Mouse (Mus musculus): ENCODE results near the gene Mob1b.

The Mob1b gene

DNA sequence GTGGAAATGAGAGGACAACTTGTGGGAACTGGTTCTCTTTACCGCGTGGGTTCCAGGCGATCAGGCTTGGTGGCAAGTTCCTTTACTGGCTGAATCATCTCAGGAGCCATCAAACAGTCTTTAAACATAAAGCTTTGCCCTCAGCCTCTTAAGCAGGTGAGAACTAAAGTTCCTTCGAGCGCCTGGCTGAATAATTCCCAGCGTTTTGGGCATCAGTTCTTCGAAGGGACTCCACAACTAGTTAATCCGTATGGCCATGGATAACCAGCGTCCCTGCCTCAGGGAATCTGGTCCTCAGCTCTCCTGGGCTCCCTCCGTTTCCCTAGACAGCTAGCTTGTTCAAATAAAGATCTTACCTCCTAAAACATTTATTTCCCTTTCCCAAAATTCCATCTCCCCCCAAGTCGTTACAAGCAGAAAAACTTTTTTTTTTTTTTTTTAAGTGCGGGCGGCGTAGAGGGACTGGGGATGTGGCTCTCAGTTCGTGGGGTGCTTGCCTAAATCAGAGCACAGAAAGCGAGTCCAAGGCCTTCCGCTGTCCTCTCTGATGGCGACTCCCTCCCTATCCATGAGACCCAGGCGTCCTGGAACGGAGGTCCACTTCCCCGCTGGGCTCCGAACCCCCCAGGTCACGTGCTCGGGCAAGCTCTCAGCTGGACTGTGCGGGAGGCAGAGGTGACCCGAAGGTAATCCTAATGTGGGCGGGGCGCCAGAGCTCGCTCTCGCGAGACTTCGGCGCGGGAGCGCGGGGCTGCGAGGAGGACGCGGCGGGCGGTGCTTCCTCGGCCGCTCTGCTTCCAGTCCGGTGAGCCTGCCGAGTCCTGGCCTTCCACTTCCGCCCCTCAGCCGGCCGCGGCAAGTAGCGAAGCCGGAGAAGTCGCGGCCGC, at the start of gene Mob1b:
Gene Mob1b, plus strand, starts transcription at position 740 of the 887 bp plus-strand sequence.
- peak; percentile 93 for DNase-seq (ENCODE audit: low read depth, low spot score)

DNA sequence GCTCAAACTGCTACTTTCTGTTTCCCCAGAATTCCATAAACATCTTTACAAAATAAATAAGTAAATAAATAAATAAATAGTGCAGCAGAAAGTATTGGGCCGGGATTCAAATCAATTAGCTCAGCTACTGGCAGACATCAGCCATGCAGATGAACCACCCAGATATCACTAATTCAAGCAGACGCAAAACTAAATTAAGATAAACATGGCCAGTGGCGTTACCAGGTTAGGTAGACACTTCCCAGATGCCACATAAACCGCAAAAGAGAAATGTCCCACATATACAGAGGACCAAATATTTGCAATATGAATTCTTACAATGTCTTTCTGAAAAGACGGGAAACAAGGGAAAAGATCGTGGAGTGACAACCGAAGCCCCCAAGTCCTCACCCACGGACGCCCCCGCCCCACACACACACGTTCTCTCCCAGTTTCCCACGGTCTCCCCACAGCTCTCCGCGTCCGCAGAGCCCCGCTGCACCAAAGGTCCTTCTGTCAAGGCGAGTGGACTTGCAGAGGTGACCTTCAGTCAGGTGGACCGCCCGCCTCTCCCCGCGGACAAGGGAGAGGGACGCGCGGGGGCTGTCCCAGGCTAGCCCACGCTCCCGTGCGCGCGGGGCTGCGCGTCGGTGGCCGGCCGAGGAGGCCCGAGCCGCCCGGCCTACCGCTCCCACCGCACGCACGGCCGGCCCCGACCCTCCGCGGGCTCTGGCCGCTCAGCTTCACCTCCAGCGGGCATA, 45.8 kb upstream of the Mob1b start:
- peak; percentile 22 for DNase-seq (ENCODE audit: low read depth, low spot score)

DNA sequence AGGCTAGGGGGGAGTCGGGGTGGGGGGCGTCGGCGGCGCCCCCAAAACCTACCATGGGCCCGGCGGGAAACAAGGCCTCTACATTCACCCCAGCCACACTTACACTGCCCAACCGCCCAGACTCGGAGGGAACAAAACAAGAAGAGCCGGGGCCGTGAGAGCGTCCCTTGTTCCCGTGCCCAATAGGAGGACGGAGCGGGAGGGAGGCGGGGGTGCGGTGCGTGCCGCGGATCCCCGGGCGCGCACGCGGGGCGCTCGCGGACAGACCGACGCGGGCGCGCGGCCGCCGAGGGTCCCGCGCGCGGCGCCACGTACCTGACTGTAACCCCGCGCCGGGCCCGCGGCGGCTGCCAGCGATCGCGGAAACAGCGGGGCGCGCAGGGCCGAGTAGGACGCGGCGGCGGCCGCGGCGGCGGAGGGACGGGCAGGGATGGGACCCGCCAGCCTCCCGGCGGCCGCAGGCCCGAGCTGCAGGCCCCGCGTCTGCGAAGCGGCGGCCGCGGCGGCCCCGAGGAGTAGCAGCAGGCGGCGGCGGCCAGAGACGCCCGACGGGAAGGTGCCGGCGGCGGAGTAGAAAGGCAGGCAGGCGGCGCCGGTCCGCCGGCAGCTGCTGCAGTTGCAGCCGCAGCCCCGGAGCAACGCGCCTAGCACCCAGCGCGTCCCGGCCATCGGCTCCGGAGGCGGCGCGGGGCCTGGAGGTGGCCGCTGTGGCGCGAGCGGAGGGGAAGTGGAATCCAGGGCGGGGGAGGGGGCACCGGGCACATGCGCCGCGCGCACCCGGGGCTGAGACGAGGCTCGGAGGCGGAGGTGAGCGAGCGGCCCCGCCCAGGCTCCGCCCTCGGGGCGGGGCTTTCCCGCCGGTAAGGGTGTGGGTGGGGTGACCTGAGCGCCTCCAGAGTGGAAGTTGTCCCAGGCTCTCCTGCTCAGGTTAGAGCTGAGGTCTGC, 44.9 kb upstream of the Mob1b start, which contains the start of gene Grsf1:
Gene Grsf1, minus strand, starts transcription at position 729 of the 945 bp plus-strand sequence.
- DNase-seq (ENCODE audit: low read depth, low spot score) = peak; percentile 89

DNA sequence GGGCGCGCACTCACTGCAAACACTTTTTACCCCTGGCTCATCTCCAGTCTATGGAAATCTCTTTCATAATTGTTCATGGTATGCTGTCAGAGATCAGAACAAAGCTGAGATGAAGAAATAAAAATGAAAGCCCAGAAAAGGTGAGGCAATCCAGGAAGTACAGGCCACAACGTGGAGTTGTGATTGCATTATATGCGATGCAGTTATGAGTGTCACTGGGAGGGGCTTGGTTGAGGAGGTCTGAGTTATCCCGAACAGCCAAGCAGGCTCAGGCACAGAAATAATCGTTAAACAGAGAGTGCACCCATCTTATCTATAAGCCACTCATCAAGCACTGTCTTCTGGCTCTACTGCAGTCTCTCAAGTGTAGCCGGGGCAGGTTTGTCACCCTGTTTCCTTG, 41.7 kb upstream of the Mob1b start:
- DNase-seq (ENCODE audit: low read depth, low spot score) = no peak

DNA sequence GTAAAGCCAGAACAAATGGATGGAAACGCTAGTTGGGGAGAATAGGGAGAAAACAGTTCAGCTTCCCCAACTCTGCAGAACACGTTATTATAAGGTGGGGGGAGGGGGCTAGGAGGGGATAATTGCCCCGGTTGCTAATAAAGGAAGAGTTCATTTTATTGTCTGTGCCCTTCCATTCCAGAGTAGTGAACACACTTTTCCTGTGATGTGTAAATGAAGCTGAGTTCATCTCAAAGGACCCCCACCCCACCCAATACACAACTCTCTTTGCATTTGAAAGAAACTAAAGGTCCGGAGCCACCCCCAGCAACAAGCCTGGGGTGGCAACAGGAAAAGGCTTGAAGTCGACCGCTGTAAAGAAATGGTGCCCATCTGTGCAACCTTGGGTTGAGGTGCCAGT, 41.3 kb upstream of the Mob1b start:
- peak; percentile 87 for DNase-seq (ENCODE audit: low read depth, low spot score)

DNA sequence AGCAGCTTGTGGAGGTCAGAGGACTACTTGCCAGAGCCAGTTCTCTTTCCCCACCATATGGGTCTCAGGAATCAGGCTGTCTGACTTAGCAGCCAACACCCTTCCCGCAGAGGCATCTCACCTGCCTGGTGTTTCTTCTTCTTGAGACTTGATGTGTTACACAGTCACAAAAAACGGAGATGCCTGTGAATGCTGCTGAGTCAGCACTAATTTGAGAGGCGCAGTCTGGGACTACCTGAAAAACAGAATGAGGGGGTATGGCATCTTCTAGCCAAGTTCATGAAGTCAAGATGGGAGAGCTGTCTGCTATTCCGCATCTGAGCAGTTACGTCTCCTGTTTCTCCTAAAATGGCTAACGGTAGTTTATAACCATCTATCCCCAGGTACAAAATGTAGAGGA, 40.1 kb upstream of the Mob1b start:
- no peak for DNase-seq (ENCODE audit: low read depth, low spot score)

DNA sequence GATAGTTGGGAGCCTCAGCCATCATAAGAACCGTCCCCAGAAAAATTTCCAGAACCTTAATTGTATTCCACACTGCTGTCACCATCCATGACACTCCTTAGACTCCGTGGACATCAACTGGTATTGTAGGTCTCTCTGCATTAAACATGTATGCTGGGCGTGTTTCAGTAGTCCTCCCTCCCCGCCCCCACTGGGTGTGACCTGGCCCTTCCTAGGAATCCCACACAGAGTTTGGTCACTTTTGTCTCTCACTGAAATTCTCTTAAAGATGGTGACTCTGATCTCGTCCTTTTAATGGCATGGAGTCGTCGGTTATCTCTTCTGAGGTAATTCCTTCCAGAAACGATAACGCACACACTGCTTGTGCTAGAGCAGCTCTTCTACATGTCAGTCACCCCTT, 36.9 kb upstream of the Mob1b start:
- DNase-seq (ENCODE audit: low read depth, low spot score) = no peak

DNA sequence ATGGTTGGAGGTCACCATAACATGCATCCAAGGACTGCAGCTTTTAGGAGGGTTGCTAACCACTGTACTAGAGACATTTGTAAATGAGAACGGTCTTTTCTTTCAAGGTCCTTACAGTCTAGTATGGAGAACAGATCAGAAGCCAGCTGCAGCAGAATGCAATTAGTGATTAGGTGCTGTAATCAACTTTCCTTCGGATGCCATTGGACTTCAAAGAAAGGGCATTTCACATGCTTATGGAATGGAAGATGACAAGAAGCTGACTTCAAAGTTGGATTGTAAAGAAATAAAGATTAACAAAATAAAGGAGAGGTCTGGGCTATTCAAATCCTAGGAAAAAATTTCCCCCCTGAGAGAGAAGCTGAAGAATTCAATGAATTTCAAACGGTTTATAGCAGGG, 36.4 kb upstream of the Mob1b start:
- no peak for DNase-seq (ENCODE audit: low read depth, low spot score)

DNA sequence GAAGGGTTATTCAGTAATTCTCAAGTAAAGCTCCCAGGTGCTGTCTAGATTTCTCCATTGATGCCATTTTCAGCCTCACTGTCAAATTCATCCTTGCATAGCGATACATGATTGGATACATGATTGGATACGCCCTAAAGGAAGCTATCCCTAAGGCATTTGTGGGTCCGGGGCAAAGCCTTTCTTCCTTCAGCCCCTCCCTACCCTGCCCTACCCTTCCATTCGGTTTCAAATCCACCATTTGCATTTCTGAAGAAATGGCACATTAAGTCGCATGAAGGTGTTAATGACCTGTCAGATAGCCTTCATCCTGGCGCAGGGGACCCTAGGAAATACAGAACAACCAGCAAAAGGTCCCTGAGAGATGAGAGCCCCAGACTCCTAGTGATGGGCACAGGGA, 35.3 kb upstream of the Mob1b start:
- DNase-seq (ENCODE audit: low read depth, low spot score) = peak; percentile 53

DNA sequence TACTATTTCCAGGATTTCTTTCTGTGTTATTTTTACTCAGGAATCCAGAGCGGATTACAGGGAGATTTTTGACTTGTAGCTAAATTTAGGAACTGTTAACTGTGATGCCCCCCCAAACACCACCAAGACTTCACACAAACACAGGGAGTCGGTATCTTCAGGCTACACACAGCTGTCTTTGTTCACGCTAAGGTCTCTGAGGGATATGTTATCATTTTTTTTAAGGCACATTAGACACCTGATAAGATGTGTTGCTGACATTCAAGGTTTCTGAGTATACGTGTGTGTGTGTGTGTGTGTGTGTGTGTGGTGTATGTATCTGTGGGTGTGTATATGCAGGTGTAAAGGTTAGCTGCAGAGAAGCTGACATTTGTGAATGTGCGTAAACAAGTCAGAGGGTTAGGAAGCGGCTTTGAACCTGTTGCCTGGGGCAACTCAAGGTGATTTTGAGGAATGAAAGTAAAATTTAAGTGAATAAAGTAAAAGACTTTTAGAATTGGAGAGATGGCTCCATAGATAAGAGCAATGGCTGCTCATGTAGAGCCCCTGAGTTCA, 34.8 kb upstream of the Mob1b start:
- DNase-seq (ENCODE audit: low read depth, low spot score) = no peak

DNA sequence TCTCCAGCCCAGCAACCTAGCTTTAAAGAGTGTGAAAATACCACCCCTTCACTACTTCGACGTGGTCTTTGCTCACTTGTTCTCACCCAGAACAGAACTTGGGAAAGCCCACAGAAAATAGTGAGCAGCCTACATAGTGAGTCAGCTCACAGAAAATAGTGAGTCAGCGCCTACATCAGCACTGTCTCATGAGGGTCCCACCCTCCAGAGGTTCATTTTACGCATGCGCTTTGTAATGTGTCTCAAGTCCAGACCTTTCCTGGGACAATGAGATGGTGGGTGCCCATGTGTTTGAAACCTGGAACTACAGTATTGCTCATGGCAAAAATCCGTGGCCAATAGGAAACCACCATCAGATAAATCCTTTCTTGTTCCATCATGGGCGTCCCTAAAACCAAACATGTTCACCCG, 32.7 kb upstream of the Mob1b start:
- DNase-seq (ENCODE audit: low read depth, low spot score) = peak; percentile 64

DNA sequence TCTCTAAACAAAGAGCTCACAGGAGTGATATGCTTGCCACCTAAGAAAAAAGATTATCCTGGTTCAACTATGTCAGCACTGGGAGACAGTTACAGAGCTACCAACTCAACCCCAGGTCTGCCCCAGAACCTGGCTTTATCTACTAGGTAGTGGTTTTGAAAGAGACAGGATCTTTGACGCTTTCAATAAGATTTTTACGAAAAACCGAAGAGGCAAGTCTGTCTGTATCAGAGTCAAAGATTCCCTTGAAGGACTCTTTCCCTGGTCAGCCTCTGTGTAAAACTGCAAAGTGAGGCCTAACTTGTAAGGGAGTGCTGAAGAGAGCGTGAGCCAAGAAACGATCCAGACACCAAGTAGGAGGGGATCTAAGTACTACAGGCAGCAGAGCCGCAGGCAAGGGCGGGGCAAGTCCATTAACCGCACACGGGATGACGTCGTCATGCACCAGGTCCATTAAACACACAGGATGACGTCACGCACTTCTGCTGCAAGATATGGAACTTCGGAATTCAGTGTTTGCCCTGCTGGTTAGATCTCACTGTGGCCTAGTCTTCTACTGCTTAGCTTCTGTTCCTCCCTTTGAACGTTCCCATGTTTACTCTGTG, 32.0 kb upstream of the Mob1b start:
- DNase-seq (ENCODE audit: low read depth, low spot score) = peak; percentile 82

DNA sequence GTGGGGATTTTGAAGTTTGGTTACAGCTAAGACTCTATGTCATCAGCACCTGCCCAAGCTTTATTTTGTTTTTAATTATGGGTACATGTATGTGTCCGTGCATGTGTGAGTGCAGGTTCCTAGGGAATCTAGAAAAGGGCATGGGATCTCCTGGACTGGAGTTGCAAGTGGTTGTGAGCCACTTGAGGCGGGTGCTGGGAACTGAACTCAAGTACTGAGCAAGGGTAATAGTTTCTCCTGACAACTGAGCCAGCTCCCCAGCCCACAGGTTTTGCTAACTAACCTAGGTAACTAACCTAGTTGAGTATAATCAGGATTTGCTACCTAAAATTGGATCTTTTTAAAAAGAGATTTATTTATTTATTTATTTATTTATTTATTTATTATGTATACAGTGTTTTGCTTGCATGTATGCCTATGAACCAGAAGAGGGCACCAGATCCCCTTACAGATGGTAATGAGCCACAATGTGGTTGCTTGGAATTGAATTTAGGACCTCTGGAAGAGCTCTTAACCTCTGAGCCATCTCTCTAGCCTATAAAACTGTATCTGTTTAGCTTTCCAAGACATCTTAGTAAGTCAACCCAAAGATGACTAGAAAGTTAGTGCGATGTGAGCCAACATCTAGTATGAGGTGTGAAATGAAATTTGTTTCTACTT, 31.2 kb upstream of the Mob1b start:
- DNase-seq (ENCODE audit: low read depth, low spot score) = peak; percentile 71

DNA sequence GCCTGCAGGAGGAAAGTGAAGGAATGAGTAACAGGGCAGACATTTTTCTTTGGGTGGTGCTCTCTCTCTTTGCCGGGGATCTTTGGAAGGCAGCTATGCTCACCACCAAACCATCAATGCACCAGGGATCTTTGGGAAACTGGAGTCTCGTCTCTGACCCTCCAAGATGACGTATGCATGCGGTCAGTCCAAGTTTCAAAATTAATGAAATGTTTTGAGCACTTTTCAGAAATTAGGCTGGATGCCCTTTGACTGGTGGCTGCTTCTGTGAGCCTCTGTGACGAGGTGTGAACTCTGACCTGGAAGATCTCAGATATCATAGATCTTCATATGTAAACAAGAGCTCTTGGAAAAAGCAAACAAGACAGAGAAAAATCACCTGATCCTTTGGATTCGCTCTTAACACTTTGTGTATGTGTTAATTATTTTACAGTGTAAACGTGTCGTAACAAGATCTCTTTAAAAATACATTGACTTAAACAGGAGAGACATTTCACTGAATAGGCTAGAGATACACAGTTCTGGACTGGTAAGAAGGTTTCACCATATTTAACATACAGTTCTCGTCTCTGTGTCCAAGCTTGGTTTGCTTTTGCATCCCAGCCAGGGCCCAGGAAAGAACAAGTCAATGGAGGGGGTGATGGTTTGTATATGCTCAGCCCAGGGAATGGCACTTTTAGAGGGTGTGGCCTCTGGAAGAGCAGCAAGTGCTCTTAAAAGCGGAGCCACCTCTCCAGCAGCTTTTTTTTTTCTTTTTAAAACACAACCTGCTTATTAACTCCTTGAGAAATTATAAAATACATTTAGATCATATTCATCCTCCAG, 29.8 kb upstream of the Mob1b start:
- DNase-seq (ENCODE audit: low read depth, low spot score) = no peak

DNA sequence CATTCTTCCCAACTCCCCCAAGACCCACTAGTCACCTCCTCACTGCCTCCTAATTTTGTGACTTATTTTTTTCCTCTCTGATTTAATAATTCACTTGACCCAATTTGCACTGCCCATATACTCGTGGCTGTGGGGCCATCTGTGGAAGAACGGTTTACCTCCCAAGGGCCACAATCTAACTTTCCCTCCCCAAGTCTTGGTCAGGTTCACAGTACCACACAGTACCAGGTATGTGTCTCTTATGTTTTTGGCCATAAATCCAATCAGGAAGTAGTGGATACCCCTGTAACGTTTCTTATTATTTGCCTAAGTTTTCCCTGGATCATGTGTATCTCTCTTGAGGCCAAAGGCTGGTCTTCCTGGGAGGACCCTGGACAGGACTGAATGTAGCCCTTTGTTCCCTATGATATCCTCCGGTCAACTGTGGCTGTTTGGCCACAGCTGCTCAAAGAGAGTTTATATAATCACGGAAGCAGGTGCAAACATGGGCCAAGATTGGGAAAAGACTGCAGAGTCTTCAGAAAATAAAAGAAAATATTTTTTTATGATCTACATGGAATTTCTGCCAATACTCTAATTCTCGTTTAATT, 29.1 kb upstream of the Mob1b start:
- no peak for DNase-seq (ENCODE audit: low read depth, low spot score)

DNA sequence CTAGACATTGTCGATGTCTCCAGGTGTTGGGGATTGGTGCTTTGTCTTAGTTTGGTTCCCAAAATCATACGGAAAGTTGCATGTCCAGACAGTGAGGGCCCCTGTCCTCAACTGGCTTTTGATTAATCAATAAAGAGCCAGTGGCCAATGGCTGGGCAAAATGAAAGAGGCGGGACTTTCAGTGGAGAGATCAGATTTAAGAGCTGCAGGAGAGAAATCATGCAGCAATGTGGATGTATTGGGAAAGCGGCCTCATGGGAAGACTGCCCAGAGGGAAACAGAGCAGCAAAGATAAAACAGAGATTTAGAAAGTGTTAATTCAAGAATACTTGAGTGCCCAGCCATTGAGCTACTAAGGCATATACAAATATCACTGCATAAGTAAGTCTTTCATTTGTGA, 28.1 kb upstream of the Mob1b start:
- no peak for DNase-seq (ENCODE audit: low read depth, low spot score)

DNA sequence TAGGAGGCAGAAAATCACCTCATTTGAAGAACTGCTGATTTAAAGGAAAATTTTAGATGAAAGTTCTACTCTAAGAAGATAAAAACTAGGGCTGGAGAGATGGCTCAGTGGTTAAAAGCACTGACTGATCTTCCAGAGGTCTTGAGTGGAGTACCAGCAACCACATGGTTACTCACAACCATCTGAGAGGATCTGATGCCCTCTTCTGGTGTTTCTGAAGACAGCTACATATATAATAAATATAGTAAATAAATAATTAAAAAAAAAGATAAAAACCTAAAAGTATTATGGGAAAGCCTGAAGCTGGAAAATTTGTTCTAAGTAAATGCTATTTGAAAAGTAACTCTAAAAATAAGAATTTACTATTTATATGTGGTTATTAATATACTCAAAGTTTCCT, 27.6 kb upstream of the Mob1b start:
- no peak for DNase-seq (ENCODE audit: low read depth, low spot score)

DNA sequence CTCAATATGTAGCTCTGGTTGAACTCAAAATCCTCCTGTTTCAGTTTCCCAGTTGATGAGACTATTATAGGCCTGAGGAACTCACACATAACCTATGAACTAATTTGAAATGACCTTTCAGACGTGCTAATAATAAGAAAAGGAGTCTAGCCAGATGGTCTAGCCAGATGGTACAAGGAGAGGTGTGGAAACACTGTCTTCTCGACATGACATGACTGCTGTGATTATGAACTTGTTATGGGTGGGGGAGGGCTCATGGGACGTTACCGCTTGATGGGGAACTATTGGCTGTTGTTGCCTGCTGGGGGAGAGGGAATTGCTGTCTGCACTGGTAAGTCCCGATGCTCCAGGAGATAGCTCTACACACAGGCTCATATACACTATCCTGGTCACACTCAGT, 23.4 kb upstream of the Mob1b start:
- DNase-seq (ENCODE audit: low read depth, low spot score) = no peak

DNA sequence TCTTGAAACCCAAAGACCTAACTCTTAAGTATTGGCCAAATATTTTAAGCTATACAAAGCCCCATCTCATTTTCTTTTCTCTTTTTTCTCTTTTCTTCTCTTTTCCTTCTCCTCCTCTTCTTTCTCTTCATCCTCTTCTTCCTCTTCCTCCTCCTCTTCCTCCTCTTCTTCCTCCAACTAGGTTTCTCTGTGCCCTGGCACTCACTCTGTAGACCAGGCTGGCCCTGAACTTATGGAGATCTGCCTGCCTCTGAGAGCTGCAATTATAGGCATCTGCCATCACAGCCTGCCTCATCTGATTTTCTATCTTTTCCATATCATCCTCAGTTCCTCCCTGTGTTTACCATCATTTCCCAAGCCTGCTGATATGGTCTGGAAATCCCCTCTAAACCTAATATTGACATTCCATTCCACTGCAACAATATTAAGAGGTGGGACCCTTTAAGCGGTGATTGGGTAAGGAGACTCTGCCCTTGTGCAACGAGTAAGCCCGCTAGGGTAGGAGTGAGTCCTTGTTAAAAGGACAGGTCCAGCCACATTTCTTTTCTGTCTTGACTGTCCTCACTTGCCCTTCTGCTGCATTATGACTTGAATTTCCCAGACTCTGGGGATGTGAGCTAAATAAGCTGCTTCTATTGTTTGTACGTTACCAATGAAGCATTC, 21.3 kb upstream of the Mob1b start:
- DNase-seq (ENCODE audit: low read depth, low spot score) = no peak

All from R1 (cell line).